Mouse (Mus musculus): ENCODE results near the gene Pabpn1l. TPM values are rescaled to one million over a fixed set of nuclear protein-coding genes. Genes with fewer than 3 reads are reported as not detected.

Gene Pabpn1l
- polyA plus RNA-seq, 1 experiment from 2014 or later = not detected

GRCm38 (mm10) chr8:122610209-122610608 lies 12.3 kb downstream of the Pabpn1l start:
- H3K9ac ChIP-seq = no peak overlapping the region

GRCm38 (mm10) chr8:122606810-122607209 lies 15.7 kb downstream of the Pabpn1l start:
- WGBS = 83% methylated on average over 11 of the region's 12 CpGs
- Histone ChIP-seq H3K27ac (no peak overlapping the region), H3K9me3 (no peaks in the 10 kb centered on the region), H3K4me3 (replicated peaks) (no peak overlapping the region), H3K4me2 (replicated peaks) (no peak overlapping the region), H3K36me3 (no peaks in the 10 kb centered on the region), H3K9ac (no peak overlapping the region), H3K4me1 (replicated peaks) (0 out of 2 replicates have a peak, but pooled peaks cover 7% of the 10 kb centered on the region), H3K27me3 (replicated peaks) (no peaks in the 10 kb centered on the region)
- ATAC-seq = no peak

More at GRCm38 (mm10) chr8:122610209-122610608, 12.3 kb downstream of the Pabpn1l start:
- Histone ChIP-seq H3K4me2 (replicated peaks) (peak overlapping the region; percentile 83), H3K4me1 (replicated peaks) (peaks cover 18% of the 10 kb centered on the region), H3K27ac (no peak overlapping the region), H3K9me3 (no peaks in the 10 kb centered on the region), H3K27me3 (replicated peaks) (no peaks in the 10 kb centered on the region), H3K4me3 (replicated peaks) (peak overlapping the region; percentile 60; the same call in 1 of the 2 replicates), H3K36me3 (peaks cover 2% of the 10 kb centered on the region; the same call in 1 of the 2 replicates)
- WGBS = 61% methylated on average over 4 of the region's 4 CpGs
- ATAC-seq = no peak

GRCm38 (mm10) chr8:122605367-122605766 lies 17.2 kb downstream of the Pabpn1l start:
- Histone ChIP-seq H3K9ac (no peak overlapping the region), H3K4me2 (replicated peaks) (no peak overlapping the region)
- WGBS = 77% methylated on average over 4 of the region's 4 CpGs

GRCm38 (mm10) chr8:122604640-122605039 lies 17.9 kb downstream of the Pabpn1l start:
- 0 out of 2 replicates have a peak, but pooled peaks cover 4% of the 10 kb centered on the region for H3K4me1 ChIP-seq (replicated peaks)
- H3K27ac ChIP-seq = no peak overlapping the region
- H3K9ac ChIP-seq = no peak overlapping the region
- peak; percentile 48; the same call in 1 of the 2 replicates for ATAC-seq
- H3K4me3 ChIP-seq (replicated peaks) = no peak overlapping the region
- H3K4me2 ChIP-seq (replicated peaks) = no peak overlapping the region
- H3K9me3 ChIP-seq = no peaks in the 10 kb centered on the region
- no peaks in the 10 kb centered on the region; the same call in 1 of the 2 replicates for H3K36me3 ChIP-seq
- 37% methylated on average over 1 of the region's 1 CpGs for WGBS
- no peaks in the 10 kb centered on the region for H3K27me3 ChIP-seq (replicated peaks)

More at GRCm38 (mm10) chr8:122605367-122605766, 17.2 kb downstream of the Pabpn1l start:
- Histone ChIP-seq H3K9me3 (no peaks in the 10 kb centered on the region), H3K27ac (no peak overlapping the region), H3K4me3 (replicated peaks) (no peak overlapping the region), H3K4me1 (replicated peaks) (0 out of 2 replicates have a peak, but pooled peaks cover 4% of the 10 kb centered on the region), H3K36me3 (no peaks in the 10 kb centered on the region; the same call in 1 of the 2 replicates), H3K27me3 (replicated peaks) (no peaks in the 10 kb centered on the region)
- ATAC-seq = no peak

- Histone ChIP-seq H3K27me3 (replicated peaks) (no peaks in the 10 kb centered on the region), H3K4me1 (replicated peaks) (no peaks in the 10 kb centered on the region), H3K27ac (no peak overlapping the region), H3K4me3 (replicated peaks) (no peak overlapping the region), H3K9me3 (no peaks in the 10 kb centered on the region), H3K36me3 (no peaks in the 10 kb centered on the region; the same call in none of the 2 replicates), H3K4me2 (replicated peaks) (no peak overlapping the region), H3K9ac (no peak overlapping the region)
- no peak for ATAC-seq
- 95% methylated on average over 9 of the region's 9 CpGs for WGBS
These were observed 21.9 kb downstream of the Pabpn1l start for GRCm38 (mm10) chr8:122600666-122601065.

GRCm38 (mm10) chr8:122596031-122596430 lies 26.5 kb downstream of the Pabpn1l start:
- Histone ChIP-seq H3K4me2 (replicated peaks) (no peak overlapping the region), H3K27ac (no peak overlapping the region), H3K4me1 (replicated peaks) (no peaks in the 10 kb centered on the region), H3K9me3 (no peaks in the 10 kb centered on the region), H3K27me3 (replicated peaks) (no peaks in the 10 kb centered on the region), H3K9ac (no peak overlapping the region), H3K36me3 (no peaks in the 10 kb centered on the region; the same call in none of the 2 replicates), H3K4me3 (replicated peaks) (no peak overlapping the region)
- 64% methylated on average over 4 of the region's 4 CpGs for WGBS
- ATAC-seq = no peak

GRCm38 (mm10) chr8:122593783-122594507 lies 28.6 kb downstream of the Pabpn1l start:
- Histone ChIP-seq H3K4me3 (replicated peaks) (no peak overlapping the region), H3K9ac (no peak overlapping the region), H3K27me3 (replicated peaks) (no peaks in the 10 kb centered on the region), H3K36me3 (no peaks in the 10 kb centered on the region; the same call in 1 of the 2 replicates), H3K4me2 (replicated peaks) (no peak overlapping the region), H3K27ac (no peak overlapping the region), H3K4me1 (replicated peaks) (no peaks in the 10 kb centered on the region), H3K9me3 (no peaks in the 10 kb centered on the region)
- no peak for ATAC-seq
- WGBS = 74% methylated on average over 19 of the region's 19 CpGs

GRCm38 (mm10) chr8:122593240-122593639 lies 29.3 kb downstream of the Pabpn1l start:
- Histone ChIP-seq H3K36me3 (no peaks in the 10 kb centered on the region), H3K27ac (no peak overlapping the region), H3K4me1 (replicated peaks) (no peaks in the 10 kb centered on the region), H3K4me3 (replicated peaks) (no peak overlapping the region), H3K4me2 (replicated peaks) (no peak overlapping the region), H3K9ac (no peak overlapping the region), H3K9me3 (no peaks in the 10 kb centered on the region), H3K27me3 (replicated peaks) (no peaks in the 10 kb centered on the region)
- ATAC-seq = no peak
- WGBS = 61% methylated on average over 12 of the region's 12 CpGs

- no peak overlapping the region for H3K4me3 ChIP-seq (replicated peaks)
- peak overlapping the region; percentile 91 for H3K27ac ChIP-seq
- peak overlapping the region; percentile 41; the same call in 1 of the 2 replicates for H3K4me2 ChIP-seq (replicated peaks)
- no peaks in the 10 kb centered on the region for H3K36me3 ChIP-seq
- WGBS = 59% methylated on average over 10 of the region's 10 CpGs
- H3K9me3 ChIP-seq = no peaks in the 10 kb centered on the region
- peak overlapping the region; percentile 13; the same call in 1 of the 2 replicates for H3K9ac ChIP-seq
- no peaks in the 10 kb centered on the region for H3K27me3 ChIP-seq (replicated peaks)
- peak; percentile 59 for ATAC-seq
- H3K4me1 ChIP-seq (replicated peaks) = peaks cover 34% of the 10 kb centered on the region
These were observed 35.8 kb downstream of the Pabpn1l start for GRCm38 (mm10) chr8:122586749-122587148.

- no peak for ATAC-seq
- Histone ChIP-seq H3K9ac (no peak overlapping the region), H3K36me3 (no peaks in the 10 kb centered on the region), H3K27ac (peak overlapping the region; percentile 91), H3K4me3 (replicated peaks) (no peak overlapping the region), H3K27me3 (replicated peaks) (no peaks in the 10 kb centered on the region), H3K4me2 (replicated peaks) (0 out of 2 replicates have a peak overlapping the region, but pooled peaks have one; percentile 41), H3K9me3 (no peaks in the 10 kb centered on the region), H3K4me1 (replicated peaks) (peaks cover 34% of the 10 kb centered on the region)
- 72% methylated on average over 7 of the region's 7 CpGs for WGBS
These were observed 36.4 kb downstream of the Pabpn1l start for GRCm38 (mm10) chr8:122586171-122586570.

- Histone ChIP-seq H3K9me3 (no peaks in the 10 kb centered on the region), H3K4me2 (replicated peaks) (peak overlapping the region; percentile 41; the same call in 1 of the 2 replicates), H3K9ac (no peak overlapping the region), H3K27me3 (replicated peaks) (no peaks in the 10 kb centered on the region), H3K4me1 (replicated peaks) (peaks cover 34% of the 10 kb centered on the region), H3K4me3 (replicated peaks) (no peak overlapping the region), H3K27ac (peak overlapping the region; percentile 91), H3K36me3 (no peaks in the 10 kb centered on the region)
- ATAC-seq = peak; percentile 79
- WGBS = 27% methylated on average over 14 of the region's 14 CpGs
These were observed 37.1 kb downstream of the Pabpn1l start for GRCm38 (mm10) chr8:122585411-122585891.

- Histone ChIP-seq H3K4me3 (replicated peaks) (no peak overlapping the region), H3K4me1 (replicated peaks) (peaks cover 34% of the 10 kb centered on the region), H3K27ac (peak overlapping the region; percentile 91), H3K9ac (no peak overlapping the region), H3K36me3 (no peaks in the 10 kb centered on the region), H3K4me2 (replicated peaks) (peak overlapping the region; percentile 41; the same call in 1 of the 2 replicates), H3K27me3 (replicated peaks) (no peaks in the 10 kb centered on the region), H3K9me3 (no peaks in the 10 kb centered on the region)
- 0 out of 2 replicates have a peak, but pooled peaks have one; percentile 2 for ATAC-seq
- 80% methylated on average over 9 of the region's 9 CpGs for WGBS
These were observed 37.6 kb downstream of the Pabpn1l start for GRCm38 (mm10) chr8:122584981-122585380.
